Mouse (Mus musculus) cerebellum, adult 2 months (tissue): ENCODE data around the gene Lmntd1.

Source experiments
- CTCF ChIP-seq: fragments of 200-500 bp; IDR thresholded peaks from 2 replicates; pipeline ENCODE4 v1.5.1; 2011; ENCODE audit warnings: low read depth, mild to moderate bottlenecking, control low read depth, low read length, moderate library complexity, borderline replicate concordance; ENCODE audit not compliant: insufficient read depth
- POLR2A ChIP-seq: fragments of 200-500 bp; IDR thresholded peaks from 2 replicates; pipeline ENCODE4 v1.6.1; 2011; ENCODE audit warnings: low read length, control low read depth, borderline replicate concordance; ENCODE audit not compliant: insufficient read depth

DNA sequence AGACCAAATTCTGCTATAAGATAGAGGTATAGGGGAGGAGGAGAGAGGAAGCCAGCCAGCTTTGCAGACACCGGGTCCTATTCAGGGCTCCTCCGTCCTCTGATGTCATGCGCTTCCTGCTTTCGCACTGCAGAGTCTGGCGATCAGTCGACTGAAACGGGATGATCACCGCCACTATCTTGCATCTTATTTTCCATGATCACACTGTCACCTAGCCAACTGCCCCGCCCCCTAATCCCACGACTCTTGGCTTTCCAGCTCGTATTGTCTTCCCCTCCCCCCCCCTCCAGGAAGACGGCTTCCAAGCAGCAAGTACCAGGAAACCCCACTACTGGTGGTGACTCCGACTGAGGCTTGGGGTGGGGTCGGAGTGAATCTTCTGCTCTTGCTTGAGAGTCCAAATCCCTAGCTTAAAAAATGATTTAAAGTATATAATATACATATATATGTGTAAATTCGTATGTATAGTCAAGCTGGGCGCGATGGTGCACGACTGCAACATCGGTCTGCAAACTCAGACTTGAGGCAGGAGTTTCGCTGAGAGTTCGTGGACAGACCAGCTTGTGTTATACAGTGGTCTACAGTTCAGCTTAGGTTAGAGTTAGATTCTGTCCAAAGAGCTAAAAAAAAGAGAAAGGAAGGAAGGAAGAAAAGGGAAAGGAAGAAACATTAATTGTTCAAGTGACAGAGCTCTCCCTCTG, 274.0 kb downstream of the Lmntd1 start:
- TF ChIP-seq CTCF (no peak), POLR2A (no peak)
